Mouse (Mus musculus) large intestine, adult 2 months (tissue): ENCODE measurements around the gene Ccdc8. TPM values are rescaled to one million over a fixed set of nuclear protein-coding genes. Genes with fewer than 3 reads are reported as not detected.

Experiments
- DNase-seq: peaks from one replicate; pipeline ENCODE4 v3.0.0-alpha.2; 2012; ENCODE audit warnings: low read depth, low spot score
- WGBS: fragments of 180-500 bp; shearing (Covaris S2); methylation state at CpG from one replicate; pipeline ENCODE4 v1.1.7; 2018; 5-methylcytosine and 5-hydroxymethylcytosine counted together
- polyA plus RNA-seq: library from polyadenylated mRNA; depleted of rRNA; stranded (reverse); fragments of >200 nt; gene quantifications from 2 replicates; pipeline ENCODE4 v1.2.3, GENCODE M21; 2012

Gene Ccdc8
- polyA plus RNA-seq, 1 experiment, result 1.1 TPM

DNA sequence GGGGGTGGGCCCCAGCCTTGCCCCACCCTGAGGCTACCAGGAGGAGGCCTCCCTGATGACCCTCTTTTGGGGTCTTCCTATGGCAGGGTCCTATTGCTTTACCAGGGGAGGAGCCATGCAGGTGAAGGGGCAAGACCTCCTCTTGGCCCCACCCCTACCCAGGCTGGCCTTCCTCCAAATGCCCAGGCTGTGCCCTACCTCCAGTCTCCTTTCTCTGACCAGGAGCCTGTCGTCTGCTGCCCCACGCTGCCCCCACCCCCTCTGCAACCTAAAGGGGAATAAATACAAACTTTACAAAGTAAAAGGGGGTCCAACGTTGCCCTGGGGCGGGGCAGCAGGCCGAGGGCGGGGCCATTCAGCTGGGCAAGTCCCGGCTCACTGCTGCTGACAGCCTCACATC is 12.2 kb downstream of the Ccdc8 start:
- no peak for DNase-seq
- 34% methylated on average over 7 of the region's 7 CpGs for whole genome bisulfite sequencing

DNA sequence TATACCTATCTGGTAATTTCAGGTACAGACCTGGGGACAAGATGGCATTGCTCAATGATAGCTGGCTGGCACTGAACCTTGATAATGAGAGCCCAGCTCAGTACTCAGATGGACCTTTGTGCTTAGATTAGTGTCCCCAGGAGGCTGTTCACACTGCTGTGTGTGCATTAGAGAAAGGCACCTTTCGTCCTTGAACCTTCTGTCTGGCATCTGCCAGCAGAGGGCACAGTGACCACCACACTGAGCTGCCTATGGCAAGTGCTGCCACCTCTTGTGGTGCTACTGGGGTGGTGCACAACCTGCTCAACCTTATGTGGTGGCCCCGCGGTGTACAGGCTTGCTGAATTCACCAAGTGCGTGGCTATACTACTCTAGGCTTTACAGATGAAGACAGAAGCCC is 14.8 kb downstream of the Ccdc8 start:
- DNase-seq, result no peak
- WGBS, result 44% methylated on average over 4 of the region's 4 CpGs

DNA sequence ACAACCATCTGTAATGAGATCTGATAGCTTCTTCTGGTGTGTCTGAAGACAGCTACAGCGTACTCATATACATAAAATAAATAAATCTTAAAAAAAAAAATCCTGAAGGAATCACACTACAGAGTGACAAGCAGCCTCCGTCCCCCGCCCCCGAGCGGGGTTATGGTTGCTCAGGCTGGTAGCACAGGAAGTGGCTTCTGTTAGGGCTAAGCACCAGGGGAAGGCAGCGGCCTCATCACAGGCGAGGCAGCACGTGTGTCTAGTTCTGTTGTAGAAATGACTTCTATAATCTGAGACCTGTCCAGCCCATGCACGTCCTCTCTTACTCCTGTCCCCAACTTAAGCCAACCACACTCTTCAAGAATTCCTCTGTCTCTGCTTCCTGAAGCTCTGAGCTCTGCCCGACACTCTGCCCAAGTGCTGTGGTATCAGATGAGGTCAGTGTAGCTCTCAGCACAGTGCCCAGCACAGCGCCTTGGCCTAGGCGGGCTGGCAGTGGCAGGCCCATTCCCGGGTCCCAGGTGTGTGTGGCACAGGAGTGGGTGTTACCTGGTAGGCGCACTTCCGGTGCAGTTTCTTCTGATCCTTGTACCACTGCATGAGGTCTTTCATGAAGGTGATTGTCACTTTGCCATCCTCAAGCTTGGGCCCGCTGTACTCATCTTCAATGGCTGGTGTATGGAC is 17.0 kb downstream of the Ccdc8 start:
- 83% methylated on average over 16 of the region's 16 CpGs for WGBS
- no peak for DNase-seq

DNA sequence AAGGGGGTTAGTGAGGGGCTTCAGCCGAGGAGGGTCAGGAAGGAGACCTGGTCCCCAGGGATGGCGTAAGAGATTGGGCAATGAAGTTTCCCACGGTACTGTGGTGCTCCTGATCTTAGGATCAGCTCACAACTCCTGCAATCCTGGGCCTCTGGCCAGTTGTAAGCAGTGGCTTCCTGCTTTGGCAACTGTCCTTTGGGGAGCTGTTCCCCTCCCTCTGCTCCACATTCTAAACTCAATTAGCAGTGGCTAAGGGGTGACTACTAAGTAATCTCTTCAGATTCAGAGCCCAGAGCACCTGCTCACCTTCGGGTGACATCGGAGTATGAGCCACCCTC is 17.5 kb downstream of the Ccdc8 start:
- no peak for DNase-seq
- whole genome bisulfite sequencing, result 72% methylated on average over 5 of the region's 5 CpGs

DNA sequence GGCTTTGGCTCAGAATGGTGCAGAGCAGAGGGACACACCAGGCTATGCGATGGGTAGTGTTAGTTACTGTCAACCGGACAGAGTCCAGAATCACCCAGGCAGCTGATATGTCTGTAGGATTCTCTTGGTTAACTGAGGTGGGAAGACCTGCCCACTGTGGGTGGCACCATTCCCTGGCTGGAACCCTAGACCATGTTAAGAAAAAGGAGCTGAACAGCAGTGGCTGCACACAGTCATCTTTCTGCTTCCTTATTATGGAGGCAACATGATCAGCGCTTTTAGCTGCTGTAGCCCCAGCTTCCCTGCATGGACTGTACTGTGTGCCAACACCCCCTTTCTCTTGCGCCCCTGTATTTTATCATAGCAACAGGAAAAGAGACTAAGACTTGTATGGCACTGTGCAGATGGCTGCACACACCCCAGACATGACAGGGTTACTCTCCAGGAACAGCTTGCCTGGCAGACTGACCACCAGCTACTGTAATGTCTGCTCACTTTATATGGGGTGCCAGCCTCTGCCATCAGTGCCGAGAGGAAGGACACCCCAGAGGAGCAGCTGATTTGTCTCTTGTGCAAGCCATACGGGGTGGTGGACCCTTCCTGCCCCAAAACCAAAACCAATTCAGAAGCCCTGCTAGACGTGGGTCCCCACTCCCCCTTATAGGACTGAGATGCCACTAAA is 19.5 kb downstream of the Ccdc8 start:
- DNase-seq, result no peak
- WGBS, result 89% methylated on average over 7 of the region's 7 CpGs

- DNase-seq, result no peak
- 51% methylated on average over 6 of the region's 6 CpGs for WGBS
Measured at GRCm38 (mm10) chr7:17015381-17015780, 22.9 kb downstream of the Ccdc8 start.

DNA sequence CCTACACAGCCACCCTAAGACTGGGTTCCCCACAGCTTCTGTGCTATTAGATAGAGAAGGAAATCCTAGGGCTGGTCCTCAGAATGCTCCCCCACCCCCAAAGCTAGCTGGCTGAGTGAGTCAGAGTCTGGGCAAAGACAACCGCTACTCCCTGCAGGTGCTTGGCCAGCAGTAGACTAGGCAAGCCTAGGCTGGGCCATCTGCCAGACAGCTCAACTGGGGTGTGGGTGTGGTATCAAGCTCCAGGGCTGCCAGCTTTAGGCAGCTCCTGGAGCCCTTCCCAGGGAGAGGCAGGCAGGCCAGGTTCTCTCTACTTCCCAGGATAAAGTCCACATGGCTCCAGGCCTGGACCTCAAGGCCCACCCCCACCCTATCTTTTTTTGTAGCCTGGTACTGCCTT is 24.5 kb downstream of the Ccdc8 start:
- WGBS, result 14% methylated on average over 1 of the region's 1 CpGs
- peak; percentile 97 for DNase-seq

DNA sequence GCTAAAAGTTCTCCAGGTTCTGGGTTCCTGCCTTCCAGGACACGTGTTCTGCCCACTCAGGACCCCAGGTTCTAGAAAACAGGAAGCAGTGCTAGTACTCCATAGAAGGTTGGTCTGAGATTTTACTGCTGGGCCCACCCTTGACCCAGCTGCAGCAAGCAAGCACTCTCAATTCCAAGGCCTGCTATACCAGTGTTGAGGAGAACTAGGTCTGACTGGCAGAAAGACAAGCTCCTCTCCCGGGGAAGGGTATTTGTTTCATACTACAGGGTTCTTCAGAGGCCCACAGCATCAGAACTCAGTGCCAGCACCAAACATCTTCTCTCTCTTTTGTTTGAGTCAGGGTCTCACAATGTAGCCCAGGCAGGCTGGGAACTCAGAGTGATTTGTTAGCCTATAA is 25.4 kb downstream of the Ccdc8 start:
- WGBS, result 33% methylated on average over 2 of the region's 2 CpGs

GRCm38 (mm10) chr7:17019426-17020166 is 27.1 kb downstream of the Ccdc8 start:
- 64% methylated on average over 7 of the region's 7 CpGs for WGBS
- DNase-seq, result no peak

More for the DNA sequence above, 25.4 kb downstream of the Ccdc8 start:
- DNase-seq, result no peak

DNA sequence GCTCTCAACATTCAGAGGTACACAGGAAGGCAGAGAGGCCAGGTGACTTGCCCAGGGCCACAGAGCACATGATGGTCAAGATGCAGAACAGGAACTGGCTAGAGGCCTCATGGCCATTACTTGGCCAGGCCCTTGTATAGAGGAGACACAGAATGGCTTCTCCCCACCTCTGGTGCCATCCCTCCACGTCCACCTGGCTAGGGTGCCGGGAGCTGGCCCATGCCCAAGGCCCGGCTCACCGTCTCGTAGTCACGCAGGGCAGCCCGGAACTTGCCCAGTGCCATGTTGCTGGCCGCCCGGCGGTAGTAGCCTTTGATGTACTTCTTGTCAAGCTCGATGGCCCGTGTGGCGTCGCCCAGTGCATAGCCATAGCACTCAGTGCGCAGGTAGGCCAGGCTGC is 29.7 kb downstream of the Ccdc8 start:
- 94% methylated on average over 15 of the region's 15 CpGs for WGBS
- DNase-seq, result no peak

DNA sequence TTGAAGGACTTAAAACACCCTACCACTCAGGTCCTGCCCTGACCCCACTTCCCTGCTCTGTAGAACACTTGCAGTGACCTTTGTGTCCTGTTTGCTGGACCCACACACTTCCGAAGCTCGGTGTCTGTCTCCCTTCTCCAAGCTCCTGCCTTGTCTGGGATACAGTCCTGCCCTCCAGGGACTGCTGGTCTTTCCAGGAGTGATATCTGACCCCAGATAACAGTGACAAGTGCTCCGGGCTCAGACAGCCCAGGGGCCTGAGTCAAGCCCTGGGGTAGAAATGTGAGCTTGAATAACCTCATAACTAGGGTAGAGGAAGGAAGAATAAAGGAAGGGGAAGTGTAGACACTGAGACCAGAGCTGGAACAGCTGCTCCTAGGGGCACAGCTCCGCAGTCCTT is 31.2 kb downstream of the Ccdc8 start:
- 39% methylated on average over 4 of the region's 4 CpGs for WGBS
- DNase-seq, result no peak

DNA sequence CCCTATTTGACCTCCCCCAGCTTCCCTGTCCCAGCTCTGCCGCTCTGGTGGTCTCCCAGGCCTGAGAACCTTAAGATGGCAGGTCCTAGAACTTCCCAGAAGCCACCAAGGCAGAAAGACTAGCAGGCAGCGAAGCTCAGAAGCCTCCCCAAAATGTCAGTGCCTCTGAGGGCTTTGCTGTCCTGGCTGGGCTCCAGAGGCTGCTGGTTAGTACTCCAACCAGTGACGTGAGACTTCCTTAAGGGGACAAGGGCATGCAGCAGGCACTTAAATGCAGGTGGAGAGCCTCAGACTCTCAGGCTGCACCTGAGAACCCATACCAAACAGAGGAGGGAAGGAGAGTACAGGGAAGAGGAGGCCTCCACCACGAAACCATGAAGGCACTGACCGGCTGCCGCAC is 31.6 kb downstream of the Ccdc8 start:
- 40% methylated on average over 6 of the region's 6 CpGs for WGBS
- no peak for DNase-seq

GRCm38 (mm10) chr7:17024814-17025504 is 32.5 kb downstream of the Ccdc8 start:
- DNase-seq, result no peak
- WGBS, result 19% methylated on average over 10 of the region's 10 CpGs

DNA sequence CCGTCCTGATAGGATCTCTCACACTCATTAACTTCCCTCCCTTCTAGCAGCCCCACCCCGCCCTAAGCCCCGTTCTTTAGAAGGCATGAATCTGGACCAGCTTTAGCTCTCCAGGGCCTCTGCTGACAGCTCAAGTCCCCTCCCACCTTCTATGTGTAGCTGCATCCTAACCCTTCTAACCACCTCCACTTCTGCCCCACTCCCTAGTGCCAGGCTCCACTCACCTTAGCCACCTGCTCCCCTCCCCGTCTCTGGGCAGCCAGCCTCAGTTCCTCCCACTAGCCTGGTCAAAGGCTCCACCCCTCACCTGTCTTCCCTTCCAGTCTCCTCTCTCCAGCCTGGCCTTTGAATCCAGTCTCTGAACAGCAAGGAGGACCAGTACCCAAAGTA is 33.0 kb downstream of the Ccdc8 start:
- WGBS, result 29% methylated on average over 4 of the region's 4 CpGs
- DNase-seq, result no peak

DNA sequence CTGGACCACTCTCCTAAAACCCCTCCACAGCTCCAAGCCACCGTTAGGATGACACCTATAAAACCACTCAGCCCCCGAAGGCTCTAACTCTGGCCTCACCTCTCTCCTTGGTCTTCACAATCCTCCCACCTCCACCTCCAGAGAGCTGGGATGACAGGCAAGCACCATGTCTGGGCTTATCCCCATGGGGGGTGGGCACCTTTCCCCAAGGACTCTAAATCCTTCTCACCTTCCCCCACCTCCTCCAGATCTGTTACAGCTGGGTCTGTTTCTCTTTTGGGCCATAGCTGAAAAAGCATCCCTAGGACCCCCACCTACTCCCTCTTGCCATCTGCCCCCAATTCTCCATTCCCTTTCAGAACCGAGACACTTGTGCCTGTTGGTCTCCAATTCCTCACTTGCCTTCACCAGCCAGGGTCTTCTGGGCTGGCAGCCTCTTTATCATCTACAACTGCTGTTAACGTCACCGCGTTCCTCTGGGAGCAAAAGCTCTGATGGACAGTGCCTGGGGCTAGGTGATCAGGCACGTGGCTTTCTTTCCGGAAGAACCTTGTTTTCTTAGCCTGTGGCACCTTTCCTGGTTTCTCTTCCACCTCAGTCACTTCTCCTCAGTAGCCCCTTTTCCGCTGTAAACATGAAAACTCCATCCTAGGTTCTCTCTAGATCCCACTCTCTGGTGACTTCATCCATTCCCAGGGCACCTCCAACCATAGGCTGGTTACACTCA is 33.6 kb downstream of the Ccdc8 start:
- 31% methylated on average over 9 of the region's 9 CpGs for WGBS
- no peak for DNase-seq

DNA sequence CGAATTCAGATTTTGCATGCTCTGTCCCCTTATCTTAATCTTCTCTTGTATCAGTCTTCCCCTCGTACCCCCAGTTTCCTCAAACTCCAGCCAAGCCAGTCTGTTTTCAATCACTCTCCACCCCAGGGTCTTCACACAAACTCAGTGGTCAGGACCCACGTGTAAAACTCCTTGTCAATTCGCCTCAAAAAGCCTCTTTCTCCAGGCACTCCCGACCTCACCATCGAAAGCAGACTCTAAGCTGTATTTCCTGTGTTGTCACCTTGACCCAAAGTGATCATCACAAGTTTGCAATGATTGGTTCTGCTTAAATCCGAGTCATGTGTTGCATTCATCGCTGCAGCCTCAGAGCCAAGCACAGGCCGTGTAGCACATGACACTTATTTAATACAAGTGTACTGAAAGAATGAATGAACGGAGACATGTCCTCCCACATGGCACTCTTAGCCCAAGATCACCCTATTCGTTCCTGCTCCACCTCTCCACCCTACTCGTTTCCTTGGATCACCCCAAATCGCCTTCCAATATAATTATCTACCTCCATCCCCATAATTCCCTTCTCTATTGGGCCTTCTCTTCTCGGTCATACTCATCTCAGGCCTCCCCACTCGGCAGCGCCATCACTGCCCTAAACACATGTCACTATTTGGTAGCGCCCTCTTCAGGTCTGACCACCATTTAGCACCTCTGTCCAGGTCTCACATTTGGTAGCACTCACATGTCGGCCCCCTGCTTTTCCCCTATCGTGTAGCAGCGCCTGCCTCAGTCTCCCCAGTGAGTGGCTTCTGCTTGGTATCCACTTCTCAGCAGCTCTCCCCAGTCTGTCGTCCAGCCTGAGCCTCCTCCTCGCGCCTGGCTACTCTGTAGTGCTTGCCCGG is 34.4 kb downstream of the Ccdc8 start:
- 3% methylated on average over 24 of the region's 24 CpGs for WGBS
- DNase-seq, result no peak

GRCm38 (mm10) chr7:17027588-17028343 is 35.3 kb downstream of the Ccdc8 start, which contains the start of gene Ppp5c:
TSS of gene Ppp5c (minus strand) at chr7:17027924.
- no peak for DNase-seq

DNA sequence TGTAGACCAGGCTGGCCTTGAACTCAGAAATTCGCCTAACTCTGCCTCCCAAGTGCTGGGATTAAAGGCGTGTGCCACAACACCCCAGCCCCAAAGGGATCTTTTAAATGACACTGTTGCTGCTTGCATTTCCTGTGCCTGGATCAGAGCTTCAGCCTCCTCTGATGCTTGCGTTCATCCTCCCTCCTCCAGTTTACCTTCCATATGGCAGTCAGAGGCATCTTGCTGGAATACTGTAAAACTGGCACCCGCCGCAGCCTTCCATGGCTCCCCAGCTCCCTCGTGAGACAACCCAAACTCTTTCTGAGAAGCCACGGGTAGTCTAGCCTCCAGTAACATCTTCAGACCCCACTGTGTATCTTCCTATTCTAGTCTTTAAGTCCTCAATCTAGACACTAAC is 36.4 kb downstream of the Ccdc8 start:
- 83% methylated on average over 7 of the region's 7 CpGs for WGBS
- no peak for DNase-seq

More at GRCm38 (mm10) chr7:17027588-17028343, 35.3 kb downstream of the Ccdc8 start, which contains the start of gene Ppp5c:
- under 1% methylated on average over 57 of the region's 58 CpGs for WGBS
